Mouse (Mus musculus) C2C12 (cell line): ENCODE data around the gene Tbc1d30.

Experiments used
- CTCF ChIP-seq: IDR thresholded peaks from one replicate; pipeline ENCODE4 v1.5.1; 2011; ENCODE audit not compliant: control insufficient read depth, insufficient read depth, insufficient read length
- MYOD1 ChIP-seq: IDR thresholded peaks from one replicate; pipeline ENCODE4 v1.6.1; 2011; ENCODE audit warnings: low read depth; ENCODE audit not compliant: control insufficient read depth, insufficient read length
- USF1 ChIP-seq: IDR thresholded peaks from one replicate; pipeline ENCODE4 v1.6.1; 2011; ENCODE audit warnings: low read depth, mild to moderate bottlenecking, control low read depth, moderate library complexity

DNA sequence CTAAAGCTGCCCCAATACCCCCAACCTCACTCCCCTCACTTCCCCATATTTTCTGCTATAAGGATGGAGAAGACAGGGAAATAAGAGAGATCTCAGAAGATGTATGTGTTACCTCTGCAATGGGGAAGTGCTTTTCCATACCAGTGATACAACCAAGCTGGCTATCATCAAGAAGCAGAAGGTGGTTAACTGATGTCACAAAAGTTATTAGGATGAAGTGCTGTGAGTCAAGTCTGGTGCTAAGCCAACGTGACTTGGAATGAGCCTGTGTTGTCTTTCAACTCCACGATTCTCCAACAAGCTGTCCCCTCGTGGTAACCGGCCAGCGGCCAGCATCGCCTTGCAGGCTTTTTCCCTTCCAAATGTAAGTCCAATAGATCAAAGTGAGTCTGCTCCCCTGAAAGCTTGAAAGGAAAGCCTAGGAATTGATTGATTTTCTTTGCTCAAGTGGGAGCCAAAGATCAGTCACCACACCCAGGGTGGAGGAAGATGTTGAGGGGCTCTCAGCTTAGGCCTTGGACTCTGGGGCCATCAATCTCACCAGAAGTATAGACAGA is 90.0 kb downstream of the Tbc1d30 start:
- no peak for TF ChIP-seq USF1
- no peak for TF ChIP-seq CTCF
- TF ChIP-seq MYOD1, result no peak
